Mouse (Mus musculus) embryonic facial prominence, embryonic 13.5 days (tissue): ENCODE measurements around the gene Emx2. TPM values are rescaled to one million over a fixed set of nuclear protein-coding genes. Genes with fewer than 3 reads are reported as not detected.
A peak's percentile ranks its signal among the peaks of the same experiment; 100 is the strongest.

Experiments
- ATAC-seq: fragments of 200-750 bp; cut with Nextera tagmentation; 2 replicates; pipeline ENCODE4 v1.8.0; 2017; ENCODE audit warnings: low read depth; ENCODE audit not compliant: insufficient number of reproducible peaks, insufficient read depth, low FRiP score, low TSS enrichment
- H3K27ac ChIP-seq: fragments of 300-500 bp; sonication (generic); 2 replicates; pipeline ENCODE4 v1.5.1; 2015; ENCODE audit warnings: moderate library complexity, mild to moderate bottlenecking, inconsistent platforms
- H3K27me3 ChIP-seq: fragments of 300-500 bp; sonication (generic); 2 replicates; pipeline ENCODE4 v1.6.1; 2015; ENCODE audit warnings: mild to moderate bottlenecking, inconsistent platforms
- H3K36me3 ChIP-seq: fragments of 300-500 bp; sonication (generic); 2 replicates; pipeline ENCODE4 v1.6.1; 2015; ENCODE audit warnings: mild to moderate bottlenecking, inconsistent platforms
- H3K4me1 ChIP-seq: fragments of 300-500 bp; sonication (generic); 2 replicates; pipeline ENCODE4 v1.6.1; 2015; ENCODE audit warnings: inconsistent platforms
- H3K4me2 ChIP-seq: fragments of 300-500 bp; sonication (generic); 2 replicates; pipeline ENCODE4 v1.6.1; 2015; ENCODE audit warnings: moderate library complexity, mild to moderate bottlenecking, inconsistent platforms
- H3K4me3 ChIP-seq: fragments of 300-500 bp; sonication (generic); 2 replicates; pipeline ENCODE4 v1.5.1; 2015; ENCODE audit warnings: mild to moderate bottlenecking, inconsistent platforms
- H3K9ac ChIP-seq: fragments of 300-500 bp; sonication (generic); 2 replicates; pipeline ENCODE4 v1.6.1; 2015; ENCODE audit warnings: mild to moderate bottlenecking, inconsistent platforms
- H3K9me3 ChIP-seq: fragments of 300-500 bp; sonication (generic); 2 replicates; pipeline ENCODE4 v1.6.1; 2016; ENCODE audit warnings: inconsistent platforms
- WGBS: fragments of 180-500 bp; shearing (Covaris S2); methylation state at CpG from one replicate; pipeline ENCODE4 v1.1.7; 2015; ENCODE audit warnings: mixed read lengths; 5-methylcytosine and 5-hydroxymethylcytosine counted together
- polyA plus RNA-seq: library from polyadenylated mRNA; unstranded; fragments of >200 nt; fragmentation: Nextera tagmentation; extraction: Ambion mirVana; gene quantifications from 2 replicates; pipeline ENCODE4 v1.2.1, GENCODE M21; 2015

Emx2 gene
- 23.8 and 24.7 TPM in 2 replicates for polyA plus RNA-seq

DNA sequence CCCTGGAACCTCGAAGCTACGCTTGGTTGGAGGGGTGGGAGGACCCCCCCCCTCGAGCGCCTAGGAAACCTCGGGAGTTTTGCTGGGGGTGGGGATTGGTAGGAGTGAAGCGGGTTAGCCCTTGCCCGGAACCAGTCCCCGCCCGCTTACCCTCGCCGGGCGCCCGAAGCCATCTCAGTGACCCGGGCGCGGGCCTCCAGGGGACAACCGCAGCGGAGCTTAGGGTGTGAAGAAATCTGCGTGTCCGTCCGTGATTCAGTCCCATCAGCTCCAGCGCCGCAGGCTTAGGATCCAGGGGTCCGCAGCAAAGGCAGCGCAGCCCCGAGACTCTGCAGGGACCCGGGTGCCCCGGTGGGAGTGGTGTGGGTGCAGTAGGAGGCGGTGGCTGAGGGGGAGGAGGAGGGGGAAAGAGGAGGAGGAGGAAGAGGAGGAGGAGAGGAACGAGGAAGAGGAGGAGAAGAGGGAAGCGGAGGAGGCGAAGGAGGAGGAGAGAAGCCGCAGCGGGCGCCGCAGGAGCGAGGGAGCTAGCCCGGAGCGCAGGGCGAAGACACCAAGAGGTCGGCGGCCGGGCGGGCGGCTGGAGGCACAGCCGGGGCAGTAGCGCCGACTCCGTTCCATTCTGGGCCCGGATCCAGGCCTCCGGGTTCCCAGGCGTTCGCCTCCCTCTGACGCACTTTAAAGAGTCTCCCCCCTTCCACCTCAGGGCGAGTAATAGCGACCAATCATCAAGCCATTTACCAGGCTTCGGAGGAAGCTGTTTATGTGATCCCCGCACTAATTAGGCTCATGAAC, at the start of gene Emx2:
Gene Emx2 (plus strand): TSS at position 422 of the 792 bp plus-strand sequence.
- Histone ChIP-seq H3K9ac (peak within 1 kb of the TSS; percentile 87), H3K36me3 (no peaks in the 10 kb centered on the region), H3K4me1 (peaks cover 43% of the 10 kb centered on the region), H3K9me3 (no peaks in the 10 kb centered on the region), H3K4me3 (peak within 1 kb of the TSS; percentile 54), H3K27me3 (peaks cover 95% of the 10 kb centered on the region), H3K4me2 (peak within 1 kb of the TSS; percentile 64), H3K27ac (peak within 1 kb of the TSS; percentile 94)
- under 1% methylated on average over 58 of the region's 58 CpGs for WGBS
- peak; percentile 60; the same call in 1 of the 2 replicates for ATAC-seq

- Histone ChIP-seq H3K27ac (no peak overlapping the region), H3K27me3 (no peaks in the 10 kb centered on the region), H3K36me3 (no peaks in the 10 kb centered on the region), H3K4me2 (no peak overlapping the region), H3K9ac (no peak overlapping the region), H3K4me3 (no peak overlapping the region), H3K9me3 (no peaks in the 10 kb centered on the region), H3K4me1 (no peaks in the 10 kb centered on the region)
- no peak for ATAC-seq
- 56% methylated on average over 5 of the region's 5 CpGs for WGBS
These were observed 44.0 kb upstream of the Emx2 start for GRCm38 (mm10) chr19:59414128-59414527.

GRCm38 (mm10) chr19:59418024-59418423, 40.1 kb upstream of the Emx2 start:
- ATAC-seq, result no peak; the same call in 1 of the 2 replicates
- Histone ChIP-seq H3K36me3 (no peaks in the 10 kb centered on the region), H3K27ac (no peak overlapping the region), H3K9ac (no peak overlapping the region), H3K4me1 (peaks cover 11% of the 10 kb centered on the region), H3K4me2 (peak overlapping the region; percentile 31), H3K27me3 (peaks cover 9% of the 10 kb centered on the region), H3K9me3 (no peaks in the 10 kb centered on the region), H3K4me3 (no peak overlapping the region)
- WGBS, result 2% methylated on average over 15 of the region's 15 CpGs

- Histone ChIP-seq H3K4me3 (no peak overlapping the region), H3K4me2 (no peak overlapping the region), H3K9ac (no peak overlapping the region), H3K27me3 (peaks cover 12% of the 10 kb centered on the region), H3K9me3 (no peaks in the 10 kb centered on the region), H3K4me1 (peaks cover 17% of the 10 kb centered on the region), H3K27ac (no peak overlapping the region), H3K36me3 (no peaks in the 10 kb centered on the region)
- no peak for ATAC-seq
- 64% methylated on average over 6 of the region's 6 CpGs for WGBS
These were observed 39.5 kb upstream of the Emx2 start for GRCm38 (mm10) chr19:59418671-59419070.

- Histone ChIP-seq H3K9me3 (no peaks in the 10 kb centered on the region), H3K36me3 (no peaks in the 10 kb centered on the region), H3K27me3 (peaks cover 12% of the 10 kb centered on the region), H3K27ac (no peak overlapping the region), H3K9ac (no peak overlapping the region), H3K4me2 (peak overlapping the region; percentile 46), H3K4me3 (no peak overlapping the region), H3K4me1 (peaks cover 40% of the 10 kb centered on the region)
- 14% methylated on average over 8 of the region's 8 CpGs for WGBS
- ATAC-seq, result no peak
These were observed 35.8 kb upstream of the Emx2 start for GRCm38 (mm10) chr19:59422393-59422792.

GRCm38 (mm10) chr19:59423685-59424084, 34.5 kb upstream of the Emx2 start:
- ATAC-seq, result no peak
- Histone ChIP-seq H3K27me3 (peaks cover 12% of the 10 kb centered on the region), H3K36me3 (no peaks in the 10 kb centered on the region), H3K9ac (no peak overlapping the region), H3K4me2 (no peak overlapping the region), H3K4me3 (no peak overlapping the region), H3K9me3 (peaks cover 5% of the 10 kb centered on the region; the same call in 1 of the 2 replicates), H3K27ac (peak overlapping the region; percentile 51), H3K4me1 (peaks cover 40% of the 10 kb centered on the region)
- 7% methylated on average over 6 of the region's 6 CpGs for WGBS

- ATAC-seq, result no peak
- peaks cover 12% of the 10 kb centered on the region for H3K27me3 ChIP-seq
- no peak overlapping the region for H3K9ac ChIP-seq
- H3K4me2 ChIP-seq, result no peak overlapping the region
- peaks cover 8% of the 10 kb centered on the region; the same call in 1 of the 2 replicates for H3K9me3 ChIP-seq
- H3K4me3 ChIP-seq, result no peak overlapping the region
- peaks cover 40% of the 10 kb centered on the region for H3K4me1 ChIP-seq
- H3K36me3 ChIP-seq, result no peaks in the 10 kb centered on the region
- H3K27ac ChIP-seq, result peak overlapping the region; percentile 51
- WGBS, result 34% methylated on average over 7 of the region's 7 CpGs
These were observed 33.2 kb upstream of the Emx2 start for GRCm38 (mm10) chr19:59424975-59425374.

- Histone ChIP-seq H3K36me3 (no peaks in the 10 kb centered on the region), H3K4me3 (no peak overlapping the region), H3K27me3 (no peaks in the 10 kb centered on the region; the same call in 1 of the 2 replicates), H3K9me3 (peaks cover 8% of the 10 kb centered on the region; the same call in 1 of the 2 replicates), H3K27ac (peak overlapping the region; percentile 57), H3K9ac (no peak overlapping the region), H3K4me1 (peaks cover 51% of the 10 kb centered on the region), H3K4me2 (no peak overlapping the region)
- WGBS, result 27% methylated on average over 6 of the region's 6 CpGs
- no peak for ATAC-seq
These were observed 25.9 kb upstream of the Emx2 start for GRCm38 (mm10) chr19:59432286-59432685.

- Histone ChIP-seq H3K27ac (no peak overlapping the region), H3K27me3 (peaks cover 91% of the 10 kb centered on the region), H3K36me3 (no peaks in the 10 kb centered on the region), H3K4me2 (peak overlapping the region; percentile 58), H3K9ac (0 out of 2 replicates have a peak overlapping the region, but pooled peaks have one; percentile 51), H3K4me3 (peak overlapping the region; percentile 31; the same call in 1 of the 2 replicates), H3K4me1 (peaks cover 31% of the 10 kb centered on the region), H3K9me3 (no peaks in the 10 kb centered on the region)
- 9% methylated on average over 14 of the region's 14 CpGs for WGBS
- ATAC-seq, result no peak
These were observed 7.5 kb upstream of the Emx2 start for GRCm38 (mm10) chr19:59450561-59451135.

DNA sequence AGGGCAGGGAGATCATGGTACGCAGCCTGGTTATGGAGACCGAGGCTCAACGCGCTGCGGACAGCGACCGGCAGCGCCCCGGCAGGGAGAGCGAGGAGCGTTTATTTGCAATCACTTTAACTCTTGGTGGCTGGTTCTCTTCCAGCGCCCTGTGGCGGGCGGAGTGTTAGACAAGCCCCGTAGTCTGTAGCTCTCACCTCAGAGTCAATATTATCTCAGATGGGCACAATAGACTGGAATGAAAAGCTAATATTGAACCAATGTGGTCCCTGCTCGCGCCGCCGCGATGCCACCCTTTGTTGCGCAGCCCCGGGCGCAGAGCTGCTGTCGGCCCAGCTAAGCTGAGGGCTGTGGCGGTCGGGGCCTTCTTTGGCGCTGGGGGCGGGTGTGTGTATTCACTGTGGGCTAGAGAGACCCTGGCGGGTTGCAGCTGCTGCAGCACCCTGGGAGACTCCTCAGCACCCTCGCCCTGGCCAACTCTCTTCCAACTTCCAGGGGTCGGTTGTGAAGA, 6.7 kb upstream of the Emx2 start:
- Histone ChIP-seq H3K4me3 (peak overlapping the region; percentile 31), H3K4me2 (peak overlapping the region; percentile 58), H3K9me3 (no peaks in the 10 kb centered on the region), H3K27me3 (peaks cover 92% of the 10 kb centered on the region), H3K9ac (peak overlapping the region; percentile 51), H3K36me3 (no peaks in the 10 kb centered on the region), H3K4me1 (peaks cover 33% of the 10 kb centered on the region), H3K27ac (no peak overlapping the region)
- no peak for ATAC-seq
- WGBS, result 2% methylated on average over 31 of the region's 31 CpGs

DNA sequence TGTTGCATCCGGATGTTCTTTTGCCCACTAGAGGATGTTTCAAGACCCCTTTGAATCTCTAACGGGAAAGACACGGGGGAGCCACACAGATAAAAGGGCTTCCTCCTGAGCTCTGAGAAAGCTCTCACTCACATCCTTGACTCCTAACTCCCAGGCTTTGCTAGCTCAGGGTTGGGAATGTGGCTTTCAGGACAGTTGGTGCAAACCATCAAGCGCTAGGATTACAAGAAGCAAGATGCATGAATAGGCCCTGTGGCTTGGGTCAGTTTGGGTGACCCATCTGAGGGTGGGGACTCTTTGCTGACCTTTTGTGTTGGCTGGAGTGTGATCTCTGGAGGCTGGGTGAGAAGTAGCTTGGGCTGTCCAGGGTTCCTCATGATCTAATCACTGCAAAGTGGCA, 5.9 kb upstream of the Emx2 start:
- Histone ChIP-seq H3K4me1 (peaks cover 34% of the 10 kb centered on the region), H3K4me2 (peak overlapping the region; percentile 58; the same call in 1 of the 2 replicates), H3K9me3 (no peaks in the 10 kb centered on the region), H3K9ac (no peak overlapping the region), H3K27ac (no peak overlapping the region), H3K4me3 (no peak overlapping the region), H3K27me3 (peaks cover 95% of the 10 kb centered on the region), H3K36me3 (no peaks in the 10 kb centered on the region)
- ATAC-seq, result no peak
- WGBS, result 13% methylated on average over 4 of the region's 4 CpGs
